Mouse (Mus musculus): ENCODE measurements around the gene Zfp398.

Zfp398 gene

GRCm38 (mm10) chr6:47888812-47889383, 53.4 kb downstream of the Zfp398 start:
- no peak for DNase-seq (ENCODE audit: extremely low read depth, low read depth, low spot score)

- no peak for DNase-seq (ENCODE audit: extremely low read depth, low read depth, low spot score)
Measured at GRCm38 (mm10) chr6:47899416-47899815, 64.0 kb downstream of the Zfp398 start.

GRCm38 (mm10) chr6:47903587-47903986, 68.1 kb downstream of the Zfp398 start:
- no peak for DNase-seq (ENCODE audit: extremely low read depth, low read depth, low spot score)

- DNase-seq (ENCODE audit: extremely low read depth, low read depth, low spot score) = no peak
Measured at GRCm38 (mm10) chr6:47904361-47904760, 68.9 kb downstream of the Zfp398 start.

GRCm38 (mm10) chr6:47904917-47905695, 69.6 kb downstream of the Zfp398 start:
- DNase-seq (ENCODE audit: extremely low read depth, low read depth, low spot score) = no peak

GRCm38 (mm10) chr6:47906326-47906725, 70.9 kb downstream of the Zfp398 start:
- DNase-seq (ENCODE audit: extremely low read depth, low read depth, low spot score) = no peak

- DNase-seq (ENCODE audit: extremely low read depth, low read depth, low spot score) = no peak
Measured at GRCm38 (mm10) chr6:47909007-47909406, 73.5 kb downstream of the Zfp398 start.

- DNase-seq (ENCODE audit: extremely low read depth, low read depth, low spot score) = no peak
Measured at GRCm38 (mm10) chr6:47911650-47912049, 76.2 kb downstream of the Zfp398 start.

- DNase-seq (ENCODE audit: extremely low read depth, low read depth, low spot score) = peak; percentile 59
Measured at GRCm38 (mm10) chr6:47912991-47913390, 77.5 kb downstream of the Zfp398 start.

- DNase-seq (ENCODE audit: extremely low read depth, low read depth, low spot score) = no peak
Measured at GRCm38 (mm10) chr6:47917051-47917450, 81.6 kb downstream of the Zfp398 start.

GRCm38 (mm10) chr6:47918768-47919274, 83.4 kb downstream of the Zfp398 start:
- DNase-seq (ENCODE audit: extremely low read depth, low read depth, low spot score) = peak; percentile 98

- no peak for DNase-seq (ENCODE audit: extremely low read depth, low read depth, low spot score)
Measured at GRCm38 (mm10) chr6:47919646-47920446, 84.4 kb downstream of the Zfp398 start.

GRCm38 (mm10) chr6:47920447-47921340, 85.2 kb downstream of the Zfp398 start, which contains the start of gene Zfp212:
Zfp212 (plus strand) TSS chr6:47920476.
- no peak for DNase-seq (ENCODE audit: extremely low read depth, low read depth, low spot score)

Measured in fat pad, adult 2 months (tissue).